Mouse (Mus musculus): ENCODE data around the gene Dguok. TPM values are rescaled to one million over a fixed set of nuclear protein-coding genes. Genes with fewer than 3 reads are reported as not detected.
A peak's percentile ranks its signal among the peaks of the same experiment; 100 is the strongest.

Gene Dguok
- total RNA-seq (2021), result 10 to 100 TPM; 28.2 to 33.3 TPM
- long read RNA-seq, transcript Dguok-201 (7 exons, 1,107 nt), result major isoform, 12 of 27 reads
- long read RNA-seq, partial matches to known transcripts, result 1 of 27 reads
- long read RNA-seq, other reads (novel, unspliced or antisense), result 12 of 27 reads

DNA sequence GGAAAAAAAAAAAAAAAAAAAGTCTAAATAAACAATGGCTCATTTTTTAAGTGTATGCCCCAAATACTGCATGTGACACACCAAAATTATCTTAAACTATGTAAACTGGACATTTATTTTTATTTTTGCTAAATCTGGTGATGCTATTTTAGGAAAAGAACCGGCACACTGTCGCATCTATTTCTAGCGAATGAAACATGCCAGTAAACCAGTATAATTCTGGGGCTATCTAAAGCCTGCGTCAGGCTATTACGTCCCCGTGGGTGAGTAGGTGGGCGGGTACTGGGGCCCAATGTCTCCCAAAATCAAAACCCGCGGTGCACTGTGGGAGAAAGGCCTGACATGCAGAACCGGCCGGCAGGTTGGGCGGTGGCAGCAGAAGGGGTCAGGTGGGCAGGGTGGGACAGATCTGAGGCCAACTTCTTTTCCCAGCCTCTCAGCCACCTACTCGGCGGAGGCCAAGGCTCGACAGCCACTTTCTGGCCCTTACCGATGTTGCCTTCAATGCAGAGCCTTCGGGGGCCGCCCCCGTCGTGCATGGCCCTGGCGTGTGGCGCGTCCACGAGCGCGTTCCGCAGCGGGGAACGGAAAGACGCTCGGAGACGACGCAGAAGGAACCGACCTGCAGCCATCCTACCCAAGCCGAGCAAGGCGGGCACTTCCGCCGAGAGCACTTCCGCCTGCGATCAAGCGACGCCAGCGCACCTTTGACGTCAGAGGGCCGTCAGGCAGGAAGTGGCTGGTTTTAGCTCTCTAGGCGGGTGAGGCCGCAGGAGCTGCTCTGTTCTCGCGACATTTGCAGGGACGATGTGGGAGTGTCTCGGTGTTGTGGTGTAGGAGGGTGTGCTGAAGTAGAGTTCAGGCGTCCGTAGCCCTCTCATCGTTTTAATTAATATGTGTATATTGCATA, at the start of gene Dguok:
Gene Dguok (minus strand): TSS at position 712 of the 910 bp plus-strand sequence.
- DNase-seq (ENCODE audit: low spot score in 2 of 2), result peak; percentile 97 to 98

GRCm38 (mm10) chr6:83555972-83556371, 49.2 kb upstream of the Dguok start:
- no peak for DNase-seq (ENCODE audit: low spot score in 2 of 2)

DNA sequence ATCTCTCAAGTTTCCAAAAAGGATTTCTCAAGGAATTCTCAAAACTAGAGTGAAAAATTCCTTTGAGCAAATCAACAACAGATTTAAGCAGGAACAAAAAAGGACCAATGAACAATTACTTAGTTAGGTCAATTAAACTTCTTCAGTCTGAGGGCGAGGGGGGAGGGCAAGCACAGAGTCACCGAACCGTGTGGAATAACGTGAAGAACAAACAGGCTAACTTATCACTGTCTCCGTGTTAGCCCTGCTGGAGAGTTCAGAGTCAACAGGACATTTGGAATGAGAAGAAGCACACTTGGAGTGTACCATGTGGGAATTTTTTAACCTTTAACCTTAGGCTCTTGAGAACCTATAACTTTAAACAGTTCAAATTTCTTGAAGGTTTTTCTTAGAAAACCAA, 41.6 kb upstream of the Dguok start:
- DNase-seq (ENCODE audit: low spot score in 2 of 2), result no peak

- peak in 1 of 2 experiments; percentile 39 for DNase-seq (ENCODE audit: low spot score in 2 of 2)
Observed at GRCm38 (mm10) chr6:83545778-83546177, 39.0 kb upstream of the Dguok start.

DNA sequence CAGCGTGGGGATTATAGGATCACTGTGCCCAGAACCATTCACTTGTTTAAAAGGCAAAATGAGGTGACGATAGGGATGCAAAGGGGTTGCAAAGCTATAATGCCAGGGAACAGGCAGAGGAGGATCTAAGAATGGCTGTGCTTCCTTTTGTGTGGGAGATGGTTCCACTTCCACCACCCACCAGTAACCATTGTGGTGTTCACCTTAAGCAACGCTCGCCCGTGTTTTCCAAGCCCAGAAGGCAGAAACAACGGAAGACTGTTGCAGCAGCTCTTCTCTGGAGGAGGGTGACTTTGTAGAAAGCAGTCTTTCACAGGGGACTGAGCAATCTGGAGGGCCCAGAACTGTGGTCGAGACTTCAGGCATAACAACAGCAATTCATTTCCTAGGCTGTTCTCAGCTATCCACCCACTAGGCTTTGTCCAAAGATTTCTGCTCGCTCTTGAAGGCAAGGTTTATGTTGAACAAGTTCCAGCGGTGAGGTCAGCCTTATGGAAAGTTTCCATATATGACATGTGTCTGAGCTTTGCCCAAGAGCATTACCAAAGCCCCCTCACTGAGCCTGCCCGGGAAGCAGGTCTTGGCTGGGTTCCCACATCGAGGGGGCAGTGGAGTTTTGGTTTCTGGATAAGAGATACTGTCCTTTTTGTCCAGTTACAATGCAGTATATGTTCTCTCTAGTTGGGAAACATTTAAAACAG, 35.1 kb upstream of the Dguok start:
- DNase-seq (ENCODE audit: low spot score in 2 of 2), result peak in 1 of 2 experiments; percentile 36

- DNase-seq (ENCODE audit: low spot score in 2 of 2), result peak; percentile 44 to 65
Observed at GRCm38 (mm10) chr6:83540017-83540416, 33.2 kb upstream of the Dguok start.

- DNase-seq (ENCODE audit: low spot score in 2 of 2), result no peak
Observed at GRCm38 (mm10) chr6:83536795-83537059, 30.0 kb upstream of the Dguok start.

DNA sequence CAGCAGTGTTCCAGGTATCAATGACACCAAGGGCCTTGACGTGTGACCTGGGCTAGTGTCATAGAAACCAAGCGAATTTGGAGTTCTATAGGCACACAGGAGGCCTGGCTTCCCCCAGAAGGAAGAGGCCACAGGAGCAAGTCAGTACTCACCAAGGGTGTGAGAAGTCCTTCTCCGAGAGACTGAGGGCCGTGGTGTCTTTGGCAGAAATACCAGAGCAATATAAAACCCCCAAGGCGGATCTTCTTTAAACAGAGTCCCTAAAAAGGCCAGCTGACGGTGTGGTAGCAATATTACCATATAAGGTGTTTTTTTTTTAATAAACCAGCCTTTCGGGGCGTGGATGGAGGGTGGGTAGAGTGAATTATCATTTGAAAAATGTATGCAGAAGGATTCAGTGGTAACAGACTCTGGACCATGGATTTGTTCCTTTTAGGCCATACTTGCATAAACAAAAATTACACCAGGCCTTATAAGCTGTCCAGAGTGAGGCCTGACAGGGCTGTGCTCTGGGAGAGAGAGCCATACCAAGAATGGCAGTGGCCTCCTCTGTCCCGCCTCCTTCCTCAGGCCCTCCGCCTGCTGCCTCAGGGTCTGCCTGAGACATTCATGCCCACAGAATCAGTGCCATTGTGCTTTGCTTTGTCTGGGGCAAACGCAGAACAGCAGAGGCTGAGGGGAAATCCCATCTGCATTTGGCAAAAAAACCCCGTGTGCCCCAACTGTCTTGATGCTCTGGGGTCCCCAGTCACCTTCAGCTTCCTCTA, 29.4 kb upstream of the Dguok start, which contains the start of gene Actg2:
Gene Actg2 (minus strand): TSS at position 238 of the 767 bp plus-strand sequence.
- DNase-seq (ENCODE audit: low spot score in 2 of 2), result no peak

- DNase-seq (ENCODE audit: low spot score in 2 of 2), result no peak
Observed at GRCm38 (mm10) chr6:83532608-83533007, 25.8 kb upstream of the Dguok start.

GRCm38 (mm10) chr6:83523194-83523593, 16.4 kb upstream of the Dguok start:
- no peak for DNase-seq (ENCODE audit: low spot score in 2 of 2)

DNA sequence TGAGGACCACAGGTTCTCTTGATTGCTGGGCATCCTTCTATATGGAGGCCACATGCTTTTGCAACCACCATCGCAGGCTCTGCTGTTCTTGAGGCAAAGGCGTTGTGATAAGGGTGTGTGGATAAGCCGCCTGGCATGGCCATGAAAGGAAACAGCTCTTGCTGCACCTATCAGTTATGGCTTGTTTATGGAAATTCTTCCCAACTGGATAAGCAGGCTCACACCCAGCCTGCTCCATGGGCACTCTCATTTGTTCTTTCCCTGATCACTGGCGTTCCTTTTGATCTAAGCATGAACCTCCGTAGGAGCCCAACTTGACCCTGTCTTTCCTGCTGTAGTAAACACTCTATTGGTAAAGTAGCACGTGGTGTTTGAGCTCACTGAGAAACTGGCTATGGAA, 15.0 kb upstream of the Dguok start:
- DNase-seq (ENCODE audit: low spot score in 2 of 2), result no peak

- no peak for DNase-seq (ENCODE audit: low spot score in 2 of 2)
Observed at GRCm38 (mm10) chr6:83518637-83519036, 11.9 kb upstream of the Dguok start.

DNA sequence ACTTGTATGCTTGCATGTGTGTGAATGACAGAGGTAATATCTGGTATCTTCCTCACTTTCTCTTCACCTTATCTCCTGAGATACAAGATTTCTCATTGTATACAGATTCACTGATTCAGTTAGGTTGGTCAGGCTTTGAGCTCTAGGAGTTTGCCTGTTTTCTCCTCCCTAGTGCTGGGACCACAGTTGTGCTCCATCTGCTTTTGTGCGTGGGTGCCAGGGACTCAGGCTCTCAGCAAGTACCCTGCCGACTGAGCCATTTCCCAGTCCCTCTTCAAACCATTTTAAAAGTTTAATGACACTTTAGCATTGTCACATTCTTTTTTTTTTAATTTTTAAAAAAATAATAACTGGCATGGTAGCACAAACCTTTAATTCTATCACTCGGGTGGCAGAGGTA, 8.4 kb upstream of the Dguok start:
- peak; percentile 40 to 59 for DNase-seq (ENCODE audit: low spot score in 2 of 2)

DNA sequence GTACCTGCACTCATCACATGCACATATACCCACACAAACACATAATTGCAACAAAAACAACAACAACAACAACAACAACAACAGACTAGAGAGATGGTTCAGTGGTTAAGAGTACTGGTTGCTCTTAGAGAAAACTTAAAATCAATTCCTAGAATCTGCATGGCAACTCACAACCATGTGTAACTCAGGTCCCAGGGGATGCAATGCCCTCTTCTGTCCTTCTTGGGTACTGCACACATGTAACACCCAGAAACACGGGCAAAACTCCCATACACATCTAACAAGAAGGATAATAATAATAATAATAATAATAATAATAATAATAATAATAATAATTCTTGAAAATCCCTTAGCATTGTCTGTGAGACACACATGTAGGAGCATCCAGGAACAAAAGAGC, 5.7 kb upstream of the Dguok start:
- DNase-seq (ENCODE audit: low spot score in 2 of 2), result peak in 1 of 2 experiments; percentile 82

DNA sequence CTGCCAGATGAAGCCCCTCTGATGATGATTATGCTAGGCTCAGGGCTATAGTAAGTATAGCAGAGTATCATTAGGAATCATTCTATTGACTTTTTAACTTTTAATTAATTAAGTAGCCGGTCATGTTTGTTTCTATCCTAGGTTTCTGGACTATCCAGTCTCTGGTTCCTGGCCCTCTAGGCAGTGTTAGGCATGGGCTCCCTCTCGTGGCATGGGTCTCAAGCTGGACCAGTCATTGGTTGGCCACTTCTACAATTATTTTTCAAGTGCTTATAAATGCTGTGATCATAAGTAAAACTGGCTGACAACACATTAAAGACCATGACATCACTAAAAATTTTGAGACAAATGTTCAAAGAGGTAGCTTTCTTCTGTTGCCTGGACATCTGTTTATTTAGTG, 3.4 kb upstream of the Dguok start:
- no peak for DNase-seq (ENCODE audit: low spot score in 2 of 2)

DNA sequence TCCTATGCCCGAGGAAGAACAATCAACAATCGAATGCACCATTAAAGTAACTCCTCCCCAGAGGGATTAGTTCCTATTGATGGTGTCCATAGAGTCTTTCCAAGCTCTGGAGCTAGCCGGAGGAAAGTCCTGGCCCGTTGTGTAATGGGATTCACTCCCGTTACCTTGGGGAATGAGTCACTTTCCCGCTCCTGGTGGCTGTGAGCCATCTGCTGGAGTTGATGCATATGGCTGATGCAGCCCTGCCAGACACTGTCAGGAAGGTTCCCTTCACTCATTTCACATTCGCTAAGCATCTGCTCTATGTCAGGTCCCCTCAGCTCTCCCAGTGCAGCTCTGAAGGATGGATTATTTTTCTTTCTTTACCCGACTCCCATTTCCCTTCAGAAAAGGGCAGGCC, 2.7 kb upstream of the Dguok start:
- peak; percentile 37 to 65 for DNase-seq (ENCODE audit: low spot score in 2 of 2)

GRCm38 (mm10) chr6:83507168-83507546, 388 bp upstream of the Dguok start:
- DNase-seq (ENCODE audit: low spot score in 2 of 2), result no peak

DNA sequence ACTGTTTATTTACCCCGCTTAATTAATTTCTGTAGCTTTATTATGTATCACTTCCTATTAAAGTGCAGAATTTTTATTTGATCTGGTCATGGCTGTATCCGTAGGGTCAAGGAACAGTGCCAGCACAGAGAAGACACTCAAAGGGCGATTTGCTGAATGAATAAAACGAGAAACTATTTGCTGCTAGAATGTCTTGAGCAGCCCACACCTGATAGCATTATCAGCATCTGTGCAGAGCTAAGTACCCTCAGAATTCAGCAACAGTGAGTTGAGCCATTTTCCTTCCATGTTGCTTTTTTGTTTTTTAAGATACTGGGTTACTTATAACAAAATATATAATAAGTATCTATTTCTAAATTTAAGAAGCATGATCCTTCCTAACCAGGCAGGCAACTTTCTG, 1.2 kb downstream of the Dguok start:
- DNase-seq (ENCODE audit: low spot score in 2 of 2), result no peak

DNA sequence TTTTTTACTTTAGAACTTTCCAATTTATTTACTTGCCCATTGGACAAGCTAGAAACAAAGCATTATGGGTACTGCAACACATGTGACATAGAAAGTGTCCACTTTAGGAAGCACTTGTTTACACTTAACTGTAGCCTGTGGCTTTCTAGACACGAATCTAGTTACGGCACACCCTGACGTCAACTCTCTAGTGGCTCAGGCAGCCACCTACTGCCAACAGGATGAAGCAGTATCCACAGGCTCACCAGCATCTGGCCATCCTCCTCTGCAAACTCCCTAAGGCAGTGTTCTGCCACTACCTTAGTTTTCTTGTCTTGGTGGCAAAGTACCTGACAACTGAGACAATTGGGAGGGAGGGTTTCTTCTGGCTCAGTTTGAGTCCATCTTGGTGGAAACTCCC, 3.4 kb downstream of the Dguok start:
- no peak for DNase-seq (ENCODE audit: low spot score in 2 of 2)

GRCm38 (mm10) chr6:83502656-83503055, 4.1 kb downstream of the Dguok start:
- DNase-seq (ENCODE audit: low spot score in 2 of 2), result peak in 1 of 2 experiments; percentile 46

GRCm38 (mm10) chr6:83501524-83502310, 5.1 kb downstream of the Dguok start:
- no peak for DNase-seq (ENCODE audit: low spot score in 2 of 2)

Data from layer of hippocampus, adult 18-20 months (tissue).